Mouse (Mus musculus) embryonic fibroblast, embryonic 13.5 days (primary cell): ENCODE data around the gene Hells.

Source experiments
- CTCF ChIP-seq: IDR thresholded peaks from 2 replicates; pipeline ENCODE4 v1.5.1; 2011; ENCODE audit warnings: mild to moderate bottlenecking, control low read depth, low read length, moderate library complexity, borderline replicate concordance; ENCODE audit not compliant: insufficient read depth
- POLR2A ChIP-seq: IDR thresholded peaks from 2 replicates; pipeline ENCODE4 v1.6.1; 2011; ENCODE audit warnings: low read depth, mild to moderate bottlenecking, control low read depth, low read length, moderate library complexity

DNA sequence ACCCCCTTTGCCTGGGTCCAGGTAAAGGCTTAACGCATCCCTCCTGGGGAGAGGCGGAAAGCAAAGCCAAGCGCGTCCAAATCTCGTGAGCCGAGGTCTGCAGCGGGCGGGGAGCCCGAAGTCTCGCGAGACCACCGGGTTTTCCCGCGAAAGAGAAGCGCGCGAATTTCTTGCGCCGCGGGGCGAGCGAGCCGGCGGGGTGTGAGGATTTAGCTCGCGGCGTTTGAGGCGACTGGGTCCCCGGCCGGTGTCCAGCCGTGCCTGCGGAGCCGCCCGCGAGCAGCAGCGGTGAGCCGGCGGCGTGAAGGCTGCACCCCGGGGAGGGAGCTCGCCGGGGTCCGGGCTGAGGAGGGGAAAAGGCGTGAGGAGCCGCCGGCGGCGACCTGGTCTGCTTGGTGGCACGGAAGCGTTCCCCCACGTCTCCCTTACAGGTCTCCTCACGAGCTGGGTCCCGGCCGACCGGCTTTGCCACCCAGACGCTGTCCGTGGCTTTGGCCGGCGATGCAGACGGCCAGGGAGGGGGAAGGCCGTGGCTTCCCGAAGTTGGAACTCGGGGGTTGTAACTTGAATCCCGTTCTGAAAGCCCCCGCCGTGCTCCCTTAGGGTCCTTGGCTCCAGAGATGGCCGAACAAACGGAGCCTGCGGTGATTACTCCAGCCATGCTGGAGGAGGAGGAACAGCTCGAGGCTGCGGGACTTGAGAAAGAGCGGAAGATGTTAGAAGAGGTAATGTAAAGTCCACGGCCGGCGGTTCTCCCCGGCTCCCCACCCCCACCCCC lies at the start of gene Hells:
- TF ChIP-seq POLR2A (peak; percentile 85), CTCF (no peak)
